Mouse (Mus musculus) erythroblast, embryonic 14.5 days (primary cell): Measurements from ENCODE around the gene Anp32a.

Experiments
- GATA1 ChIP-seq: IDR thresholded peaks from 2 replicates; pipeline ENCODE4 v1.6.1; 2012; ENCODE audit warnings: low read length, inconsistent platforms, mixed read lengths
- TAL1 ChIP-seq: IDR thresholded peaks from 3 replicates; pipeline ENCODE4 v1.6.1; 2012; ENCODE audit warnings: low read length, inconsistent platforms, mixed read lengths

DNA sequence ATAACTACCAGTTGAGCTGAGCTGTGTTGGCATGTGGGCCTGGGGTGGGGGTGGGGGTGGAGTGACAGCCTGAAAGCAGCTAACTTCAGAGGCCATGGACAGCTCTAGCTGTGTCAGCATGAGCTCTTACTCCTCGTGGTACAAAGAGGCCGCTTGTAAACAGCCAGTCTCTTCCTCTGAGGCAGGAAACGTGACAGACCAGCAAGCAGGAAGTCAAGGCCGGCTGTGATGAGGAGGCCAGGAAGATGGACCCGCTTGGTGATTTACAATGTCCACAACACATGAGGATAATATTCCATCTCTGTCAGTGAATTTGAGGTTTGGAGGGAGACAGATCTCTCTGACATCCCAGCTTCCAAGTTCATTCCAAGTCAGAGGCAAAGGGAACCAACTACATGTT is 84.2 kb downstream of the Anp32a start:
- TF ChIP-seq TAL1, result no peak
- no peak for TF ChIP-seq GATA1
